Comparison of ENCODE assay signal across 16 mouse cellular contexts in genomic region chr14:71642536-71642935, GRCm38 (mm10).
"Had no signal": no experiment of that assay in that cellular context is flagged by ENCODE, and none has a peak within 500 bp of the region (broad histone marks: within the 10 kb centered on the region; RNA-seq: fewer than 3 reads in every experiment).

No protein-coding gene starts in this region.

- H3K4me1 ChIP-seq: neural tube, embryonic 13.5 days; neural tube, embryonic 15.5 days; stomach, embryonic 15.5 days had no signal

- H3K27me3 ChIP-seq: neural tube, embryonic 13.5 days; neural tube, embryonic 15.5 days; stomach, embryonic 15.5 days had no signal

- DNase-seq: retina, postnatal 1 day; right cerebral cortex, adult 18-20 months; right cerebral cortex, postnatal 14 days; right cerebral cortex, postnatal 25 days; right cerebral cortex, postnatal 4 days; spleen, adult 18-20 months; thymus, adult 18-20 months; thymus, adult 2 months; thymus, postnatal 14 days; thymus, postnatal 25 days; thymus, postnatal 36 days; thymus, postnatal 4 days had no signal

- H3K9ac ChIP-seq: neural tube, embryonic 13.5 days; neural tube, embryonic 15.5 days; stomach, embryonic 15.5 days had no signal

- H3K36me3 ChIP-seq: neural tube, embryonic 13.5 days; neural tube, embryonic 15.5 days; stomach, embryonic 15.5 days had no signal

- H3K4me3 ChIP-seq: neural tube, embryonic 13.5 days; neural tube, embryonic 15.5 days; stomach, embryonic 15.5 days had no signal

- H3K27ac ChIP-seq: neural tube, embryonic 13.5 days; neural tube, embryonic 15.5 days; stomach, embryonic 15.5 days; stomach, postnatal 0 days had no signal

- H3K4me2 ChIP-seq: neural tube, embryonic 13.5 days; neural tube, embryonic 15.5 days; stomach, embryonic 15.5 days had no signal

- H3K9me3 ChIP-seq: neural tube, embryonic 13.5 days; neural tube, embryonic 15.5 days; stomach, embryonic 15.5 days had no signal
